ENCODE assay signal across 8 mouse cellular contexts in the genomic region with DNA sequence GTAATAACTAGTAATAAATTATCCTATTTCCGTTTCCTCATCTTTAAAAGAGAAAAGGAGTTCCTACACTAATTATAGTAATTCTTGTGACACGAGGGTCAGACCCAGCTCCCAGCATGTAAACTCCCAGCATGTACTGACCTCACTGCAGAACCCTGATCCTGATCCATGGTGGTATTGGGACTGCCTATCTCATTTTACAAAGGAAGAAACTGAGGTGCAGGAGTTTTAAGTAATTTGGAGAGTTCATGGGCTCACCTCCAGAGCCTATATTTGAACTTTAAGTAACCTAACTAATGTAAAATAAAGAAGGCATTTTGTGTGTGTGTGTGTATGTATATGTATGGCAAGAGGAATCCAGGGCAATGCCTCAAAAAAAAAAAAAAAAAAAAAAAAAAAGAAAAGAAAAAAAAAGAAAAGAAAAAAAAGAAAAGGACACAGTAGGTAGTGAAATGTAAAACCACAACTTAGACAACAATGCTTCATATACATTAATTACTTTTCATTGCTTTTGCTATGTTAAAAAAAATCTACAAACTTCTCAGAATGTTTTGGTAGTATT. TPM values are rescaled to one million over a fixed set of nuclear protein-coding genes. Genes with fewer than 3 reads are reported as not detected.
DNase-seq lines count a peak whose midpoint lies in the region; ATAC-seq lines count a peak whose summit lies in the region.

No protein-coding gene starts in this region.

- WGBS in neural tube, embryonic 11.5 days = 0% methylated on average over 2 of the region's 2 CpGs
- WGBS in forebrain, embryonic 11.5 days = 0% methylated on average over 2 of the region's 2 CpGs
- 0% methylated on average over 2 of the region's 2 CpGs for WGBS in limb, embryonic 15.5 days
- 0% methylated on average over 2 of the region's 2 CpGs for WGBS in stomach, embryonic 15.5 days

- peak overlapping the region; percentile 52 for H3K4me2 ChIP-seq in neural tube, embryonic 11.5 days (ENCODE audit: low read depth)
- H3K4me2 ChIP-seq in forebrain, embryonic 11.5 days (ENCODE audit: low read depth, low read length, severe bottlenecking) = peak overlapping the region; percentile 73
- peak overlapping the region; percentile 58 for H3K4me2 ChIP-seq in limb, embryonic 15.5 days
- H3K4me2 ChIP-seq in stomach, embryonic 15.5 days = peak overlapping the region; percentile 53

- peak overlapping the region; percentile 97 for H3K27ac ChIP-seq in neural tube, embryonic 11.5 days (ENCODE audit: low read depth, low read length)
- peak overlapping the region; percentile 99; the same call in 1 of the 2 replicates for H3K27ac ChIP-seq in forebrain, embryonic 11.5 days (ENCODE audit: low read depth, low read length)
- H3K27ac ChIP-seq in limb, embryonic 15.5 days = peak overlapping the region; percentile 99
- peak overlapping the region; percentile 99 for H3K27ac ChIP-seq in stomach, embryonic 15.5 days

- peaks cover 8% of the 10 kb centered on the region; the same call in 1 of the 2 replicates for H3K4me1 ChIP-seq in neural tube, embryonic 11.5 days (ENCODE audit: control insufficient read depth, insufficient read depth, low read length)
- H3K4me1 ChIP-seq in forebrain, embryonic 11.5 days (replicated peaks; ENCODE audit: control insufficient read depth, insufficient read depth, low read length) = peaks cover 3% of the 10 kb centered on the region; the same call in 1 of the 2 replicates
- H3K4me1 ChIP-seq in limb, embryonic 15.5 days = peaks cover 18% of the 10 kb centered on the region
- peaks cover 5% of the 10 kb centered on the region; the same call in 1 of the 2 replicates for H3K4me1 ChIP-seq in stomach, embryonic 15.5 days

- H3K4me3 ChIP-seq in neural tube, embryonic 11.5 days (ENCODE audit: low read depth, low read length) = peak overlapping the region; percentile 87
- peak overlapping the region; percentile 81 for H3K4me3 ChIP-seq in forebrain, embryonic 11.5 days (ENCODE audit: low read depth, low read length)
- peak overlapping the region; percentile 88 for H3K4me3 ChIP-seq in limb, embryonic 15.5 days
- peak overlapping the region; percentile 92 for H3K4me3 ChIP-seq in stomach, embryonic 15.5 days (replicated peaks)

- ATAC-seq in neural tube, embryonic 11.5 days (ENCODE audit: insufficient read depth, low FRiP score, low TSS enrichment) = no peak; the same call in 1 of the 2 replicates
- ATAC-seq in forebrain, embryonic 11.5 days (replicated peaks; ENCODE audit: low FRiP score) = no peak
- no peak for ATAC-seq in limb, embryonic 15.5 days (ENCODE audit: insufficient number of reproducible peaks, low FRiP score, low TSS enrichment, low read depth)
- ATAC-seq in stomach, embryonic 15.5 days (ENCODE audit: insufficient read depth, low FRiP score, low read depth) = no peak

- H3K36me3 ChIP-seq in neural tube, embryonic 11.5 days (ENCODE audit: control insufficient read depth, insufficient read depth, low read length) = no peaks in the 10 kb centered on the region
- H3K36me3 ChIP-seq in forebrain, embryonic 11.5 days (ENCODE audit: control insufficient read depth, insufficient read depth, low read length) = no peaks in the 10 kb centered on the region
- no peaks in the 10 kb centered on the region for H3K36me3 ChIP-seq in limb, embryonic 15.5 days
- no peaks in the 10 kb centered on the region for H3K36me3 ChIP-seq in stomach, embryonic 15.5 days

- H3K9ac ChIP-seq in neural tube, embryonic 11.5 days (ENCODE audit: low read length) = peak overlapping the region; percentile 98
- peak overlapping the region; percentile 97 for H3K9ac ChIP-seq in forebrain, embryonic 11.5 days (ENCODE audit: low read length)
- peak overlapping the region; percentile 95 for H3K9ac ChIP-seq in limb, embryonic 15.5 days
- peak overlapping the region; percentile 97 for H3K9ac ChIP-seq in stomach, embryonic 15.5 days

- no peaks in the 10 kb centered on the region for H3K9me3 ChIP-seq in neural tube, embryonic 11.5 days (ENCODE audit: control insufficient read depth, low read length)
- H3K9me3 ChIP-seq in forebrain, embryonic 11.5 days (ENCODE audit: control insufficient read depth, low read length) = no peaks in the 10 kb centered on the region
- no peaks in the 10 kb centered on the region for H3K9me3 ChIP-seq in limb, embryonic 15.5 days
- H3K9me3 ChIP-seq in stomach, embryonic 15.5 days = no peaks in the 10 kb centered on the region

- H3K27me3 ChIP-seq in neural tube, embryonic 11.5 days (ENCODE audit: control insufficient read depth, insufficient read depth, low read length) = no peaks in the 10 kb centered on the region
- no peaks in the 10 kb centered on the region for H3K27me3 ChIP-seq in forebrain, embryonic 11.5 days (ENCODE audit: control insufficient read depth, insufficient read depth, low read length)
- H3K27me3 ChIP-seq in limb, embryonic 15.5 days = no peaks in the 10 kb centered on the region
- no peaks in the 10 kb centered on the region for H3K27me3 ChIP-seq in stomach, embryonic 15.5 days (replicated peaks)

- no peak for DNase-seq in neural tube, embryonic 11.5 days (ENCODE audit: low spot score)
- DNase-seq in neural tube, embryonic 10.5 days (ENCODE audit: extremely low spot score, low spot score) = no peak
- DNase-seq in forebrain, embryonic 11.5 days (ENCODE audit: low spot score) = no peak
- no peak for DNase-seq in urinary bladder, postnatal 4 days (ENCODE audit: low spot score in 2 of 2)
- no peak for DNase-seq in adrenal gland, postnatal 14 days
- DNase-seq in spleen, postnatal 10 days (ENCODE audit: low spot score in 2 of 2) = no peak

RNA-seq across cellular contexts. Expression of a gene that starts 1.1 kb away (rescaled TPM):
- polyA plus RNA-seq in neural tube, embryonic 11.5 days (2014; fragmentation: Nextera tagmentation; extraction: Ambion mirVana) = 196 and 199 TPM in 2 replicates
- polyA plus RNA-seq in forebrain, embryonic 11.5 days (2014; fragmentation: Nextera tagmentation; extraction: Ambion mirVana) = 147 and 149 TPM in 2 replicates
- 269 TPM in 2 replicates for polyA plus RNA-seq in limb, embryonic 15.5 days (2015; fragmentation: Nextera tagmentation; extraction: Ambion mirVana)
- polyA plus RNA-seq in stomach, embryonic 15.5 days (2015; fragmentation: Nextera tagmentation; extraction: Ambion mirVana) = 304 and 327 TPM in 2 replicates
- 269 and 279 TPM in 2 replicates for total RNA-seq in adrenal gland, postnatal 14 days (2021)
